Mouse (Mus musculus) hindbrain, postnatal 0 days (tissue): ENCODE results near the gene 1700018F24Rik. TPM values are rescaled to one million over a fixed set of nuclear protein-coding genes. Genes with fewer than 3 reads are reported as not detected.
"Not testable (repeated sequence)": the region's sequence is repeated elsewhere in the genome, so short reads cannot be mapped to it uniquely, and the experiment has no call there.

Experiments
- ATAC-seq: fragments of 200-750 bp; cut with Nextera tagmentation; 2 replicates; pipeline ENCODE4 v1.8.0; 2017; ENCODE audit warnings: mild to moderate bottlenecking, moderate TSS enrichment, moderate library complexity
- DNase-seq: peaks from one replicate; pipeline ENCODE4 v3.0.0-alpha.2; 2015; ENCODE audit warnings: low spot score
- H3K27ac ChIP-seq: fragments of 300-500 bp; sonication (generic); 2 replicates; pipeline ENCODE4 v1.5.1; 2014; ENCODE audit warnings: mild to moderate bottlenecking
- H3K27me3 ChIP-seq: fragments of 300-500 bp; sonication (generic); 2 replicates; pipeline ENCODE4 v1.6.1; 2014; ENCODE audit warnings: low read length, mixed read lengths; ENCODE audit not compliant: insufficient read depth
- H3K36me3 ChIP-seq: fragments of 300-500 bp; sonication (generic); 2 replicates; pipeline ENCODE4 v1.6.1; 2014; ENCODE audit warnings: low read length, mixed read lengths; ENCODE audit not compliant: insufficient read depth
- H3K4me1 ChIP-seq: fragments of 300-500 bp; sonication (generic); 2 replicates; pipeline ENCODE4 v1.6.1; 2014; ENCODE audit warnings: antibody characterized with exemption, low read length, mixed read lengths; ENCODE audit not compliant: insufficient read depth
- H3K4me2 ChIP-seq: fragments of 300-500 bp; sonication (generic); 2 replicates; pipeline ENCODE4 v1.6.1; 2014; ENCODE audit warnings: low read depth, mild to moderate bottlenecking, low read length, moderate library complexity, mixed read lengths
- H3K4me3 ChIP-seq: fragments of 300-500 bp; sonication (generic); 2 replicates; pipeline ENCODE4 v1.5.1; 2014; ENCODE audit warnings: low read length
- H3K9ac ChIP-seq: fragments of 300-500 bp; sonication (generic); replicated peaks from 2 replicates; pipeline ENCODE4 v1.6.1; 2014; ENCODE audit warnings: mild to moderate bottlenecking, low read length, moderate library complexity, mixed read lengths
- H3K9me3 ChIP-seq: fragments of 300-500 bp; sonication (generic); 2 replicates; pipeline ENCODE4 v1.6.1; 2016; ENCODE audit warnings: low read length, mixed read lengths
- CTCF ChIP-seq: IDR thresholded peaks from 2 replicates; pipeline ENCODE4 v1.5.1; 2016; ENCODE audit warnings: antibody characterized with exemption, control low read depth, low read depth
- WGBS: fragments of 180-500 bp; shearing (Covaris S2); extraction: QIAGEN DNeasy Blood & Tissue Kit; methylation state at CpG from one replicate; pipeline ENCODE4 v1.1.7; 2014; 5-methylcytosine and 5-hydroxymethylcytosine counted together
- polyA plus RNA-seq: library from polyadenylated mRNA; unstranded; fragments of >200 nt; fragmentation: Nextera tagmentation; extraction: Ambion mirVana; gene quantifications from 2 replicates; pipeline ENCODE4 v1.2.1, GENCODE M21; 2015
- total RNA-seq: library from RNA; depleted of rRNA; stranded (reverse); fragments of >200 nt; gene quantifications from 2 replicates; pipeline ENCODE4 v1.2.3, GENCODE M21; 2014; rRNA removed

The 1700018F24Rik gene
- not detected in 2 replicates for total RNA-seq
- not detected in 2 replicates for polyA plus RNA-seq

DNA sequence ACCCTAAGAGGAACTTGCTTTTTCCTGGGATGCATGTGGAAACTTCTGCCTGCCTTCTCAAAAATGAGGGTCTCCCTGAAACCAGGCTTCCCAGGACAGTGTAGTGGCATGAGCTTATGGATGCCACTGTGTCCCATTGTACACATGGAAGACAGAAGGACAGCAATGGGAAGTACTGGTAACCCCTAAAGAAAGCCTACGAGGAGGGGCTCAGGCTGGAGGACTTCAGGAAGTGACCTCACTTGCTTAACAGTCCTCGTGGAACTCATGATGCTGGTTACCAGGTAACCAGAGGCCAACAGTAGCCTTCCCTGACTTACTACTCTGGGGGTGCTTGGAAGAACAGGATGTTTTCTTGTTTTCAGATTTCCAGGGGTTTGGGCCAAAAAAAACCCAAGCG is at the start of gene 1700018F24Rik:
1700018F24Rik (plus strand) TSS at position 301 of the 400 bp plus-strand sequence.
- not testable (repeated sequence) for H3K4me2 ChIP-seq, H3K4me1 ChIP-seq, H3K9ac ChIP-seq, H3K27ac ChIP-seq, H3K4me3 ChIP-seq, H3K27me3 ChIP-seq, H3K36me3 ChIP-seq, H3K9me3 ChIP-seq, ATAC-seq, DNase-seq
- 73% methylated on average over 3 of the region's 3 CpGs for WGBS

DNA sequence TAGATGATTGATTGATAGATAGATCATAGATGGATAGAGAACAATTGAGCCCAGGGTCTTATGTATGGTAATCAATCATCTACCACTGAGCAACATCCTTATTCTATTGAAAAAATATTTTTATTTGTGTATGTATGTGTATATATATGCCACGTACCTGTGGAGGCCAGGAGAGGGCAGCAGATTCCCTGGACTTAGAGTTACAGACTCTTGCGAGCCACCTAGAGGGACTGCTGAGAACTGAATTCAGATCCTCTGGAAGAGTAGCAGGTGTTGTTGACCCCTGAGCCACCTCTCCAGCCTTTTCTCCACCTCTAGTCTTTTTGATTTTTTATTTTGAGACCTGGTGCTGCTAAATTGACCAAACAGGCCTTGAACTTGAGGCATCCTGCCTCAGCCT is 44.3 kb upstream of the 1700018F24Rik start:
- no peak for ATAC-seq
- peak; percentile 53 for DNase-seq
- Histone ChIP-seq H3K4me2 (no peak overlapping the region), H3K4me3 (no peak overlapping the region), H3K4me1 (no peaks in the 10 kb centered on the region), H3K9ac (no peak overlapping the region), H3K9me3 (no peaks in the 10 kb centered on the region), H3K27me3 (no peaks in the 10 kb centered on the region), H3K27ac (no peak overlapping the region), H3K36me3 (no peaks in the 10 kb centered on the region)
- 40% methylated on average over 2 of the region's 2 CpGs for WGBS
- TF ChIP-seq CTCF = peak; percentile 71

- TF ChIP-seq CTCF = no peak
- ATAC-seq = no peak
- H3K9ac ChIP-seq = no peak overlapping the region
These were observed 39.4 kb upstream of the 1700018F24Rik start for GRCm38 (mm10) chr5:145003362-145003761.

DNA sequence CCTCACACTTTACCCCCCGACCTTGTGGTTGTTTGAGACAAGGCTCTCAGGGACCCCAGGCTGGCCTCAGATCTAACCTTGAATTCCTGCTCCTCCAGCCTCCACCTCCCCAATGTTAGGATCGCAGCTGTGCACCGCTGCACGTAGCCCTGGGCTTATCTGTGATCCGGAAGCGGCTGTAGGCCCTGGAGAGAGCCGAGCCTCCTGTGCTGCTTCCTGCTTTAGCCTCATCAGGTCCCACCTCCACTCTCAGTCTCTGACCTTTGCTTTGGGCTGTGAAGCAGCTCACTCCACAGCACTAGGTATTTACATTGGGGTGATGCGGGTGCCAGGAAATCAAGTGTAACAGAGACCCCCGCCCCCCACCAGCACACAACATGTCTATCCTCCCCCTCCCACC is 38.3 kb upstream of the 1700018F24Rik start:
- Histone ChIP-seq H3K36me3 (no peaks in the 10 kb centered on the region), H3K4me3 (no peak overlapping the region), H3K27ac (no peak overlapping the region), H3K9me3 (no peaks in the 10 kb centered on the region), H3K4me1 (no peaks in the 10 kb centered on the region), H3K9ac (no peak overlapping the region), H3K27me3 (no peaks in the 10 kb centered on the region), H3K4me2 (no peak overlapping the region)
- WGBS = 86% methylated on average over 9 of the region's 9 CpGs
- no peak for DNase-seq
- no peak for ATAC-seq
- no peak for TF ChIP-seq CTCF

More at GRCm38 (mm10) chr5:145003362-145003761, 39.4 kb upstream of the 1700018F24Rik start:
- Histone ChIP-seq H3K9me3 (no peaks in the 10 kb centered on the region), H3K27me3 (no peaks in the 10 kb centered on the region), H3K36me3 (no peaks in the 10 kb centered on the region), H3K27ac (no peak overlapping the region), H3K4me2 (no peak overlapping the region), H3K4me1 (no peaks in the 10 kb centered on the region), H3K4me3 (no peak overlapping the region)
- no peak for DNase-seq
- WGBS = 83% methylated on average over 3 of the region's 3 CpGs

GRCm38 (mm10) chr5:145005596-145005995 is 37.2 kb upstream of the 1700018F24Rik start:
- no peak overlapping the region for H3K27ac ChIP-seq
- no peak for ATAC-seq
- no peaks in the 10 kb centered on the region for H3K9me3 ChIP-seq
- no peak for DNase-seq
- H3K4me1 ChIP-seq = no peaks in the 10 kb centered on the region
- WGBS = 77% methylated on average over 6 of the region's 6 CpGs
- no peak overlapping the region for H3K4me2 ChIP-seq
- no peak overlapping the region for H3K9ac ChIP-seq
- H3K4me3 ChIP-seq = no peak overlapping the region
- no peak for TF ChIP-seq CTCF
- H3K27me3 ChIP-seq = no peaks in the 10 kb centered on the region
- no peaks in the 10 kb centered on the region for H3K36me3 ChIP-seq

GRCm38 (mm10) chr5:145008878-145009659 is 33.7 kb upstream of the 1700018F24Rik start:
- H3K4me1 ChIP-seq = no peaks in the 10 kb centered on the region
- no peak overlapping the region for H3K9ac ChIP-seq
- 91% methylated on average over 15 of the region's 15 CpGs for WGBS
- DNase-seq (no peak), ATAC-seq (no peak)
- no peak overlapping the region for H3K4me2 ChIP-seq
- TF ChIP-seq CTCF = no peak
- no peak overlapping the region for H3K27ac ChIP-seq
- H3K4me3 ChIP-seq = no peak overlapping the region
- H3K27me3 ChIP-seq = no peaks in the 10 kb centered on the region
- H3K36me3 ChIP-seq = no peaks in the 10 kb centered on the region
- no peaks in the 10 kb centered on the region for H3K9me3 ChIP-seq

GRCm38 (mm10) chr5:145014278-145014677 is 28.5 kb upstream of the 1700018F24Rik start:
- no peak for TF ChIP-seq CTCF
- H3K27ac ChIP-seq = no peak overlapping the region
- no peak for ATAC-seq
- no peaks in the 10 kb centered on the region for H3K27me3 ChIP-seq
- H3K4me2 ChIP-seq = no peak overlapping the region
- H3K36me3 ChIP-seq = no peaks in the 10 kb centered on the region
- H3K9me3 ChIP-seq = no peaks in the 10 kb centered on the region
- H3K4me1 ChIP-seq = no peaks in the 10 kb centered on the region
- 83% methylated on average over 1 of the region's 1 CpGs for WGBS
- H3K4me3 ChIP-seq = no peak overlapping the region
- no peak for DNase-seq
- H3K9ac ChIP-seq = no peak overlapping the region
